Mouse (Mus musculus): ENCODE results near the gene Ift57. TPM values are rescaled to one million over a fixed set of nuclear protein-coding genes. Genes with fewer than 3 reads are reported as not detected.

Ift57 gene
- total and polyA plus RNA-seq, 3 experiments = 13.3 to 28.8 (median 21.3) TPM

DNA sequence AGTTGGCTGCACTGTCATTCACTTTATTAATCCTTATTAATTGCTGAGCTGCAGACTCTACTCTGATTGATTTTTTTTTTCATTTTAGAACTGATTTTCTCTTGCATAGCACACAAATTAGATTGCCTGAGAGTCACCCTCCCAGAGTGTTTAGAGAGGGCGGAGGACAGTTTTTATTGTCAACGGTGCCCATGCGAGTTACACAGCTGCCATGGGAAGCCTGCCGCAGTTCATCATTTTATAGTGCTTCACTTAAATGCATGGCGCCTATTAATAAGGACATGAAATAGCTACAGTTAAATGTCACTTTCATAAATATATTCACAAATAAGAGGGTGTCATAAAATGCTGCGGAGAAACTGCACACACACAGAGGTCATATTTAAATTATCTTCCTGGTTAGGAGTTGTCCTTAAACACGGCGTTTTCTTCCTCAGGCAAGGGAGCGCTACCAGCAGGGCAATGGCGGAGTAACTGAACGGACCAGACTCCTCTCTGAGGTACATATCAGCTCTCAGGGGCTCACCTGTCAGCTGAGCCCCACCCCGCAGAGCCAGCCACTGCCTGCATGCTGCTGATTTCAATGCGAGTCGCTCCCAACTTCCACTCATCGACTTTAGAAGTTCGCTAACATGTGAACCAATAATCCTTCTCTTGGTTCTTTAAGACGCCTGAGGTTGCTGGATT, 61.6 kb downstream of the Ift57 start:
- H3K36me3 ChIP-seq (replicated peaks in 1 of 2; ENCODE audit: control insufficient read depth in 1 of 2, insufficient read depth in 1 of 2, low read length in 1 of 2) = peaks cover 5 to 47% of the 10 kb centered on the region in 2 experiments
- dilution Hi-C loops (cut with MboI; ENCODE audit: extremely low pct_ligation_motif_present, extremely low pct_unique_long_range_greater_than_20kb, low sequenced_read_pairs) = no loop called here

DNA sequence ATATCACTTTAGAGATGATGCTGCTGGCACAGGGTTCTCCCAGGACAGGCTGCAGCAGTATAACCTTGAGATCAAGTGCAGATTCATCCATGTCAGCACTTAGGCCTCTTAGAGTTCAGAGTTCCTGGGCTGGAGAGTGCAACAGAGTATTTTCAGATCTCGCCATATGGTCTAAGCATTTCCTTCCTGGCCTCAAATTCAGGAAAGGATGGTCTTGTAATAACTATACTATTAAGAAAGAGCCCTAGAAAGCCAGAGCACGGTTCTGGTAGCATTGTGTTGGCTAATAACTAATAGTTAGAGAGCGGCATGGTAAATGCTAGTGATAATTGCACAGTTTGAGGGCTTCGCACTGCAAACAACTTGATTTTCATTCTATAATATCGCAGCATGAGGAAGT, 62.9 kb downstream of the Ift57 start:
- H3K4me1 ChIP-seq (ENCODE audit: control insufficient read depth in 1 of 2, insufficient read depth in 2 of 2) = peaks cover 2 to 7% of the 10 kb centered on the region in 2 experiments; a peak in 3 of 4 replicates
- H3K27me3 ChIP-seq (replicated peaks) = no peaks in the 10 kb centered on the region
- no peaks in the 10 kb centered on the region for H3K79me2 ChIP-seq (replicated peaks; ENCODE audit: control insufficient read depth, extremely low read depth, insufficient read depth, poor library complexity, severe bottlenecking)
- H3K4me2 ChIP-seq (ENCODE audit: insufficient read depth, low read depth, poor library complexity, severe bottlenecking) = no peak overlapping the region
- H3K9me3 ChIP-seq (replicated peaks; ENCODE audit: low read length) = no peaks in the 10 kb centered on the region
- H3K27ac ChIP-seq (ENCODE audit: insufficient read depth, low read depth) = no peak overlapping the region
- no peak overlapping the region for H3K9ac ChIP-seq (ENCODE audit: insufficient read depth, low read depth)
- dilution Hi-C loops (cut with MboI; ENCODE audit: extremely low pct_ligation_motif_present, extremely low pct_unique_long_range_greater_than_20kb, low sequenced_read_pairs) = no loop called here
- no peak overlapping the region for H3K4me3 ChIP-seq (replicated peaks in 1 of 3; ENCODE audit: low read depth in 2 of 3, low read length in 2 of 3, poor library complexity in 1 of 3)
- in situ Hi-C loops (cut with MboI; ENCODE audit: low pct_ligation_motif_present, low pct_unique_long_range_greater_than_20kb, low sequenced_read_pairs) = loop anchor here (10.0 kb wide), 1 partner anchor 273 kb away; no protein-coding TSS in a partner anchor
- no peak for TF ChIP-seq E2F4 (IDR thresholded peaks at IDR 0.05; ENCODE audit: insufficient replicate concordance, low read depth, low read length)
- peaks cover 5 to 45% of the 10 kb centered on the region in 2 experiments for H3K36me3 ChIP-seq (replicated peaks in 1 of 2; ENCODE audit: control insufficient read depth in 1 of 2, insufficient read depth in 1 of 2, low read length in 1 of 2)
- no peak for DNase-seq (ENCODE audit: extremely low read depth)

More for the DNA sequence above, 61.6 kb downstream of the Ift57 start:
- Histone ChIP-seq H3K9me3 (replicated peaks; ENCODE audit: low read length) (no peaks in the 10 kb centered on the region), H3K27ac (ENCODE audit: insufficient read depth, low read depth) (no peak overlapping the region), H3K4me1 (ENCODE audit: control insufficient read depth in 1 of 2, insufficient read depth in 2 of 2) (no peaks in the 10 kb centered on the region), H3K27me3 (replicated peaks) (no peaks in the 10 kb centered on the region), H3K9ac (ENCODE audit: insufficient read depth, low read depth) (no peak overlapping the region), H3K4me3 (replicated peaks in 1 of 3; ENCODE audit: low read depth in 2 of 3, low read length in 2 of 3, poor library complexity in 1 of 3) (no peak overlapping the region), H3K4me2 (ENCODE audit: insufficient read depth, low read depth, poor library complexity, severe bottlenecking) (no peak overlapping the region), H3K79me2 (replicated peaks; ENCODE audit: control insufficient read depth, extremely low read depth, insufficient read depth, poor library complexity, severe bottlenecking) (no peaks in the 10 kb centered on the region)
- no peak for DNase-seq (ENCODE audit: extremely low read depth)
- in situ Hi-C loops (cut with MboI; ENCODE audit: low pct_ligation_motif_present, low pct_unique_long_range_greater_than_20kb, low sequenced_read_pairs) = loop anchor here (10.0 kb wide), 1 partner anchor 274 kb away; no protein-coding TSS in a partner anchor
- TF ChIP-seq MXI1 (IDR thresholded peaks at IDR 0.05; ENCODE audit: low read depth, low read length) (no peak), TBP (conservative IDR thresholded peaks at IDR 0.05; ENCODE audit: low read depth, low read length) (no peak), JUND (conservative IDR thresholded peaks at IDR 0.05; ENCODE audit: low read depth, low read length) (no peak), ZMIZ1 (IDR thresholded peaks at IDR 0.05; ENCODE audit: low read depth, low read length) (no peak), JUN (IDR thresholded peaks at IDR 0.05; ENCODE audit: insufficient read depth, low read depth, low read length) (no peak), RCOR1 (conservative IDR thresholded peaks at IDR 0.05; ENCODE audit: low read depth, low read length) (no peak), MAFK (IDR thresholded peaks at IDR 0.05; ENCODE audit: insufficient replicate concordance, low read length) (no peak), POLR2AphosphoS2 (IDR thresholded peaks at IDR 0.05; ENCODE audit: low read depth, low read length) (no peak), GABPA (IDR thresholded peaks at IDR 0.05; ENCODE audit: insufficient replicate concordance, low read depth, low read length) (no peak), BHLHE40 (IDR thresholded peaks at IDR 0.05; ENCODE audit: low read depth, low read length) (no peak), ZNF384 (IDR thresholded peaks at IDR 0.05; ENCODE audit: low read depth, low read length) (no peak), ZKSCAN1 (IDR thresholded peaks at IDR 0.05; ENCODE audit: borderline replicate concordance, low read depth, low read length) (no peak), E2F4 (IDR thresholded peaks at IDR 0.05; ENCODE audit: insufficient replicate concordance, low read depth, low read length) (no peak), POLR2A (IDR thresholded peaks at IDR 0.05; ENCODE audit: low read depth, low read length) (no peak), MAX (IDR thresholded peaks at IDR 0.05; ENCODE audit: low read length) (no peak), USF2 (conservative IDR thresholded peaks at IDR 0.05; ENCODE audit: low read depth, low read length) (no peak)

Data from CH12.LX (cell line).